Mouse (Mus musculus): ENCODE results near the gene Ctnna3. TPM values are rescaled to one million over a fixed set of nuclear protein-coding genes. Genes with fewer than 3 reads are reported as not detected.

The Ctnna3 gene
- total and polyA plus RNA-seq, 3 experiments, result not detected

GRCm38 (mm10) chr10:64275143-64275542, 845.2 kb downstream of the Ctnna3 start:
- Histone ChIP-seq H3K27me3 (ENCODE audit: control insufficient read depth in 1 of 2, insufficient read depth in 2 of 2, low read length in 2 of 2) (no peaks in the 10 kb centered on the region), H3K9me3 (replicated peaks; ENCODE audit: insufficient read depth, low read length) (no peaks in the 10 kb centered on the region), H3K79me2 (ENCODE audit: control insufficient read depth, insufficient read depth, low read length, poor library complexity) (no peaks in the 10 kb centered on the region), H3K9ac (ENCODE audit: control insufficient read depth, low read depth, low read length, poor library complexity, severe bottlenecking) (no peak overlapping the region), H3K4me1 (ENCODE audit: control insufficient read depth in 1 of 2, insufficient read depth in 2 of 2, low read length in 2 of 2) (no peaks in the 10 kb centered on the region), H3K4me3 (ENCODE audit: control insufficient read depth in 1 of 2, insufficient read depth in 1 of 2, low read depth in 2 of 2, low read length in 2 of 2) (no peak overlapping the region), H3K36me3 (ENCODE audit: control insufficient read depth in 1 of 2, insufficient read depth in 2 of 2, low read length in 2 of 2) (no peaks in the 10 kb centered on the region), H3K27ac (ENCODE audit: control insufficient read depth, low read depth, low read length) (no peak overlapping the region)
- TF ChIP-seq POLR2A (IDR thresholded peaks at IDR 0.05; ENCODE audit: control insufficient read depth in 1 of 2, insufficient read depth in 1 of 2, low read depth in 1 of 2, low read length in 2 of 2, poor library complexity in 1 of 2), result no peak
- TF ChIP-seq EP300 (IDR thresholded peaks at IDR 0.05; ENCODE audit: low read depth in 1 of 2, low read length in 2 of 2), result no peak
- TF ChIP-seq ZKSCAN1 (IDR thresholded peaks at IDR 0.05; ENCODE audit: low read depth, low read length), result no peak
- no peak for TF ChIP-seq GATA1 (IDR thresholded peaks at IDR 0.05; ENCODE audit: low read depth, low read length)
- no peak for TF ChIP-seq MAFK (IDR thresholded peaks at IDR 0.05; ENCODE audit: borderline replicate concordance, low read depth, low read length)
- TF ChIP-seq POLR2AphosphoS5 (IDR thresholded peaks at IDR 0.05; ENCODE audit: borderline replicate concordance, low read depth, low read length), result no peak
- TF ChIP-seq SMC3 (IDR thresholded peaks at IDR 0.05; ENCODE audit: low read depth, low read length), result no peak
- TF ChIP-seq TBP (IDR thresholded peaks at IDR 0.05; ENCODE audit: low read depth, low read length), result no peak
- TF ChIP-seq MAX (IDR thresholded peaks at IDR 0.05; ENCODE audit: low read length), result no peak
- no peak for TF ChIP-seq ZC3H11A (IDR thresholded peaks at IDR 0.05; ENCODE audit: low read depth, low read length)
- no peak for TF ChIP-seq RCOR1 (IDR thresholded peaks at IDR 0.05; ENCODE audit: low read depth, low read length)
- TF ChIP-seq E2F4 (IDR thresholded peaks at IDR 0.05; ENCODE audit: borderline replicate concordance, low read depth, low read length), result no peak
- no peak for TF ChIP-seq ETS1 (IDR thresholded peaks at IDR 0.05; ENCODE audit: low read depth, low read length)
- TF ChIP-seq KAT2A (conservative IDR thresholded peaks at IDR 0.05; ENCODE audit: low read depth, low read length), result no peak
- TF ChIP-seq BHLHE40 (IDR thresholded peaks at IDR 0.05; ENCODE audit: borderline replicate concordance, low read depth, low read length), result no peak
- no peak for TF ChIP-seq GABPA (IDR thresholded peaks at IDR 0.05; ENCODE audit: low read depth, low read length)
- no peak for TF ChIP-seq POLR2AphosphoS2 (IDR thresholded peaks at IDR 0.05; ENCODE audit: low read length)
- no peak for DNase-seq (ENCODE audit: low read depth, low spot score)

GRCm38 (mm10) chr10:64278836-64279235, 848.9 kb downstream of the Ctnna3 start:
- H3K4me3 ChIP-seq (ENCODE audit: control insufficient read depth in 1 of 2, insufficient read depth in 1 of 2, low read depth in 2 of 2, low read length in 2 of 2), result no peak overlapping the region
- no peaks in the 10 kb centered on the region for H3K79me2 ChIP-seq (ENCODE audit: control insufficient read depth, insufficient read depth, low read length, poor library complexity)
- no peaks in the 10 kb centered on the region for H3K9me3 ChIP-seq (replicated peaks; ENCODE audit: insufficient read depth, low read length)
- no peak overlapping the region for H3K27ac ChIP-seq (ENCODE audit: control insufficient read depth, low read depth, low read length)
- H3K36me3 ChIP-seq (ENCODE audit: control insufficient read depth in 1 of 2, insufficient read depth in 2 of 2, low read length in 2 of 2), result no peaks in the 10 kb centered on the region
- no peak for DNase-seq (ENCODE audit: low read depth, low spot score)
- no peak overlapping the region for H3K9ac ChIP-seq (ENCODE audit: control insufficient read depth, low read depth, low read length, poor library complexity, severe bottlenecking)
- H3K4me1 ChIP-seq (ENCODE audit: control insufficient read depth in 1 of 2, insufficient read depth in 2 of 2, low read length in 2 of 2), result no peaks in the 10 kb centered on the region
- TF ChIP-seq MXI1 (IDR thresholded peaks at IDR 0.05; ENCODE audit: low read depth, low read length) (no peak), E2F4 (IDR thresholded peaks at IDR 0.05; ENCODE audit: borderline replicate concordance, low read depth, low read length) (no peak), ZKSCAN1 (IDR thresholded peaks at IDR 0.05; ENCODE audit: low read depth, low read length) (no peak), CTCF (IDR thresholded peaks at IDR 0.05 in 2 of 3, conservative IDR thresholded peaks at IDR 0.05 in 1 of 3; ENCODE audit: control insufficient read depth in 1 of 3, insufficient read depth in 1 of 3, low read depth in 2 of 3, low read length in 3 of 3, poor library complexity in 1 of 3, severe bottlenecking in 1 of 3) (no peak), MYB (IDR thresholded peaks at IDR 0.05; ENCODE audit: low read depth, low read length) (no peak), POLR2AphosphoS5 (IDR thresholded peaks at IDR 0.05; ENCODE audit: borderline replicate concordance, low read depth, low read length) (no peak), ZC3H11A (IDR thresholded peaks at IDR 0.05; ENCODE audit: low read depth, low read length) (no peak), HCFC1 (IDR thresholded peaks at IDR 0.05; ENCODE audit: low read depth, low read length) (no peak), RCOR1 (IDR thresholded peaks at IDR 0.05; ENCODE audit: low read depth, low read length) (no peak), EP300 (IDR thresholded peaks at IDR 0.05; ENCODE audit: low read depth in 1 of 2, low read length in 2 of 2) (no peak), MAFK (IDR thresholded peaks at IDR 0.05; ENCODE audit: borderline replicate concordance, low read depth, low read length) (no peak), GATA1 (IDR thresholded peaks at IDR 0.05; ENCODE audit: low read depth, low read length) (no peak), JUND (IDR thresholded peaks at IDR 0.05; ENCODE audit: low read depth, low read length) (no peak)
- no peaks in the 10 kb centered on the region for H3K27me3 ChIP-seq (ENCODE audit: control insufficient read depth in 1 of 2, insufficient read depth in 2 of 2, low read length in 2 of 2)
